Mouse (Mus musculus): Measurements from ENCODE around the gene Habp4. TPM values are rescaled to one million over a fixed set of nuclear protein-coding genes. Genes with fewer than 3 reads are reported as not detected.

Habp4 gene
- total RNA-seq, 2 experiments from 2014 or later, result 147 to 149 TPM

GRCm38 (mm10) chr13:64225738-64226137 is 64.1 kb downstream of the Habp4 start:
- TF ChIP-seq CTCF (conservative IDR thresholded peaks at IDR 0.05), result no peak
- no peak overlapping the region for H3K27ac ChIP-seq
- DNase-seq (ENCODE audit: low spot score in 2 of 2), result no peak
- no peak overlapping the region for H3K4me3 ChIP-seq

- Histone ChIP-seq H3K27ac (no peak overlapping the region), H3K4me3 (no peak overlapping the region)
- DNase-seq (ENCODE audit: low spot score in 2 of 2), result no peak
- no peak for TF ChIP-seq CTCF (conservative IDR thresholded peaks at IDR 0.05)
Observed at GRCm38 (mm10) chr13:64226725-64227124, 65.1 kb downstream of the Habp4 start.

- Histone ChIP-seq H3K27ac (no peak overlapping the region), H3K4me3 (no peak overlapping the region)
- no peak for DNase-seq (ENCODE audit: low spot score in 2 of 2)
- TF ChIP-seq CTCF (conservative IDR thresholded peaks at IDR 0.05), result no peak
Observed at GRCm38 (mm10) chr13:64233139-64233538, 71.5 kb downstream of the Habp4 start.

- peak in 1 of 2 experiments; percentile 28 for DNase-seq (ENCODE audit: low spot score in 2 of 2)
- no peak for TF ChIP-seq CTCF (conservative IDR thresholded peaks at IDR 0.05)
Observed at GRCm38 (mm10) chr13:64235062-64235715, 73.6 kb downstream of the Habp4 start.

GRCm38 (mm10) chr13:64235777-64236176 is 74.2 kb downstream of the Habp4 start:
- TF ChIP-seq CTCF (conservative IDR thresholded peaks at IDR 0.05), result no peak
- no peak for DNase-seq (ENCODE audit: low spot score in 2 of 2)
- no peak overlapping the region for H3K27ac ChIP-seq
- H3K4me3 ChIP-seq, result no peak overlapping the region

More at GRCm38 (mm10) chr13:64235062-64235715, 73.6 kb downstream of the Habp4 start:
- Histone ChIP-seq H3K4me3 (no peak overlapping the region), H3K27ac (no peak overlapping the region)

Other genes with a start within 250 kb of the Habp4 start
- gene Hsd17b3, start 72.6 kb upstream of the Habp4 start, total RNA-seq (2021), result not detected
- gene Slc35d2, start 32.5 kb upstream of the Habp4 start, total RNA-seq (2021), result 1 to 10 TPM in 1 of 2 experiments, under 1 TPM in 1; 0.69 to 1.1 TPM
- 10 to 100 TPM; 15.9 to 18.7 TPM for gene Zfp367, start 8.6 kb upstream of the Habp4 start, total RNA-seq (2021)
- 10 to 100 TPM in 1 of 2 experiments, 1 to 10 TPM in 1; 9.8 to 14.2 TPM for gene Cdc14b, start 113.5 kb downstream of the Habp4 start, total RNA-seq (2021)
- gene Aaed1, start 150.9 kb downstream of the Habp4 start, total RNA-seq (2021), result 10 to 100 TPM; 15.2 to 16.4 TPM
- gene Ctsl, start 209.1 kb downstream of the Habp4 start, total RNA-seq (2021), result 100 to 1,000 TPM; 111 to 113 TPM

Measured in layer of hippocampus, adult 2 months (tissue).